Comparison of ENCODE assay signal across 11 mouse cellular contexts in genomic region chr13:94439386-94439785, GRCm38 (mm10).
A peak's percentile ranks its signal among the peaks of the same experiment; 100 is the strongest.
DNase-seq lines count a peak whose midpoint lies in the region; ATAC-seq and TF ChIP-seq lines count a peak whose summit lies in the region.
"Had no signal": no experiment of that assay in that cellular context is flagged by ENCODE, and none has a peak within 500 bp of the region (broad histone marks: within the 10 kb centered on the region; RNA-seq: fewer than 3 reads in every experiment).

No protein-coding gene starts in this region.

- H3K27ac ChIP-seq in heart, postnatal 0 days (ENCODE audit: low read depth), result no peak overlapping the region
- no peak overlapping the region for H3K27ac ChIP-seq in heart, embryonic 10.5 days
- H3K27ac ChIP-seq in midbrain, embryonic 14.5 days (replicated peaks; ENCODE audit: low read depth, low read length), result no peak overlapping the region
- no peak overlapping the region for H3K27ac ChIP-seq in midbrain, embryonic 10.5 days (replicated peaks)

- no peaks in the 10 kb centered on the region for H3K27me3 ChIP-seq in heart, postnatal 0 days (ENCODE audit: control insufficient read depth, insufficient read depth, low read length)
- H3K27me3 ChIP-seq in heart, embryonic 10.5 days (ENCODE audit: insufficient read depth, poor library complexity, severe bottlenecking), result no peaks in the 10 kb centered on the region
- H3K27me3 ChIP-seq in midbrain, embryonic 14.5 days (ENCODE audit: control insufficient read depth, insufficient read depth, low read length), result no peaks in the 10 kb centered on the region
- no peaks in the 10 kb centered on the region for H3K27me3 ChIP-seq in midbrain, embryonic 10.5 days (ENCODE audit: low read depth, poor library complexity, severe bottlenecking)
- H3K27me3 ChIP-seq: Patski had no signal

- 43% methylated on average over 5 of the region's 5 CpGs for WGBS in heart, postnatal 0 days
- 87% methylated on average over 5 of the region's 5 CpGs for WGBS in heart, embryonic 10.5 days
- 85% methylated on average over 5 of the region's 5 CpGs for WGBS in midbrain, embryonic 14.5 days
- 93% methylated on average over 5 of the region's 5 CpGs for WGBS in midbrain, embryonic 10.5 days

- ATAC-seq in heart, postnatal 0 days (ENCODE audit: insufficient read depth, low read depth), result no peak
- ATAC-seq in midbrain, embryonic 14.5 days (ENCODE audit: low FRiP score, low TSS enrichment), result no peak
- ATAC-seq: liver, postnatal 0 days; Patski had no signal

- H3K4me3 ChIP-seq in heart, postnatal 0 days (ENCODE audit: low read depth, low read length), result no peak overlapping the region
- H3K4me3 ChIP-seq in heart, embryonic 10.5 days, result no peak overlapping the region
- H3K4me3 ChIP-seq in midbrain, embryonic 14.5 days (replicated peaks; ENCODE audit: low read depth, low read length), result no peak overlapping the region
- no peak overlapping the region for H3K4me3 ChIP-seq in midbrain, embryonic 10.5 days

- peaks cover 5% of the 10 kb centered on the region for H3K4me1 ChIP-seq in heart, postnatal 0 days (ENCODE audit: control insufficient read depth, insufficient read depth)
- H3K4me1 ChIP-seq in heart, embryonic 10.5 days, result no peaks in the 10 kb centered on the region
- H3K4me1 ChIP-seq in midbrain, embryonic 14.5 days (ENCODE audit: control insufficient read depth, insufficient read depth, low read length), result no peaks in the 10 kb centered on the region
- H3K4me1 ChIP-seq in midbrain, embryonic 10.5 days, result no peaks in the 10 kb centered on the region

- no peak for TF ChIP-seq EP300 in heart, postnatal 0 days (IDR thresholded peaks at IDR 0.05; ENCODE audit: low read depth)

- H3K9ac ChIP-seq in heart, postnatal 0 days (replicated peaks; ENCODE audit: low read depth, low read length), result no peak overlapping the region
- H3K9ac ChIP-seq in midbrain, embryonic 14.5 days (replicated peaks; ENCODE audit: low read length), result no peak overlapping the region
- H3K9ac ChIP-seq: liver, postnatal 0 days had no signal

- H3K4me2 ChIP-seq in heart, postnatal 0 days (ENCODE audit: low read depth, low read length), result no peak overlapping the region
- H3K4me2 ChIP-seq in midbrain, embryonic 14.5 days (ENCODE audit: low read length), result no peak overlapping the region

- H3K9me3 ChIP-seq in heart, postnatal 0 days (replicated peaks; ENCODE audit: control insufficient read depth, low read length), result no peaks in the 10 kb centered on the region
- H3K9me3 ChIP-seq in heart, embryonic 10.5 days, result no peaks in the 10 kb centered on the region
- no peaks in the 10 kb centered on the region for H3K9me3 ChIP-seq in midbrain, embryonic 14.5 days (ENCODE audit: control insufficient read depth, low read length)
- no peaks in the 10 kb centered on the region for H3K9me3 ChIP-seq in midbrain, embryonic 10.5 days (replicated peaks)

- DNase-seq in adrenal gland, postnatal 10 days, result peak; percentile 29
- DNase-seq in adrenal gland, postnatal 4 days (ENCODE audit: low spot score in 2 of 2), result no peak
- DNase-seq in heart, postnatal 0 days (ENCODE audit: low spot score), result peak; percentile 23
- no peak for DNase-seq in heart, embryonic 10.5 days (ENCODE audit: low spot score)
- DNase-seq in midbrain, embryonic 14.5 days, result peak; percentile 29
- no peak for DNase-seq in midbrain, embryonic 10.5 days (ENCODE audit: low spot score)
- DNase-seq in lung, postnatal 10 days, result peak; percentile 70
- no peak for DNase-seq in urinary bladder, postnatal 25 days (ENCODE audit: low spot score)
- DNase-seq: layer of hippocampus, postnatal 36 days; liver, postnatal 0 days had no signal

- H3K36me3 ChIP-seq in heart, postnatal 0 days (replicated peaks; ENCODE audit: control insufficient read depth, insufficient read depth, low read length), result peaks cover 15% of the 10 kb centered on the region
- H3K36me3 ChIP-seq in heart, embryonic 10.5 days, result peaks cover 27% of the 10 kb centered on the region
- H3K36me3 ChIP-seq in midbrain, embryonic 14.5 days (ENCODE audit: control insufficient read depth, insufficient read depth, low read length), result no peaks in the 10 kb centered on the region
- H3K36me3 ChIP-seq in midbrain, embryonic 10.5 days, result peaks cover 10% of the 10 kb centered on the region; the same call in 1 of the 2 replicates

- TF ChIP-seq CTCF in heart, postnatal 0 days (IDR thresholded peaks at IDR 0.05; ENCODE audit: low read depth), result no peak

Comparison
In these comparisons a context has a peak if more than half of its experiments do, and no peak if none do; other contexts are left out.
1. DNase-seq: peak in adrenal gland, postnatal 10 days (single experiment), heart, postnatal 0 days (single experiment), midbrain, embryonic 14.5 days (single experiment) and lung, postnatal 10 days (single experiment); none in adrenal gland, postnatal 4 days (0 of 2), heart, embryonic 10.5 days (single experiment), midbrain, embryonic 10.5 days (single experiment) and urinary bladder, postnatal 25 days (single experiment).